Mouse (Mus musculus) heart, adult 8-10 months (tissue): ENCODE data around the gene Pon3. TPM values are rescaled to one million over a fixed set of nuclear protein-coding genes. Genes with fewer than 3 reads are reported as not detected.

Source experiments
- DNase-seq: peaks from one replicate; pipeline ENCODE4 v3.0.0; 2022; ENCODE audit warnings: low spot score
- total RNA-seq, 4 experiments: library from RNA; stranded (reverse); gene quantifications; 2 replicates each; pipeline ENCODE4 v1.2.4; 2022

The Pon3 gene
- total RNA-seq, 4 experiments from 2014 or later, result 20.0 to 29.5 (median 25.0) TPM

DNA sequence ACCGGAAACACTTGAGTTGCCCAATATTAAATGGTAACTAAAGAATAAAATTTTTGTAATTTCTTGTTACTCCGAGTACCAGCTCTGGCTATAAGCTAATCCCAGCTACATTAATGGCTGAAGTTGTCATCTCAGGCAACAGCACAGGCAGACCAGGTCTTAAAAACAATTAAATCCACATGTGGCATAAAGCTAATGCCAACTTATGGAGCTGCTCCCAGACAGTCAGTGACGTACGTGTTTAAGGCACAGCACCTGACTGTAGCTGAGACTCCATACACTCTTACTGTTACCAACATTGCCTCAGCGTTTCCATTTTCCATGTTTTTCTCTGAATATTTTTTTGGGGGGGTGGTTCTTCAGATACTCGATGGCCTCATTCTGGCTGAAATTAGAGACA lies 76.9 kb downstream of the Pon3 start:
- DNase-seq, result no peak

GRCm38 (mm10) chr6:5177967-5178891 lies 77.9 kb downstream of the Pon3 start:
- no peak for DNase-seq

DNA sequence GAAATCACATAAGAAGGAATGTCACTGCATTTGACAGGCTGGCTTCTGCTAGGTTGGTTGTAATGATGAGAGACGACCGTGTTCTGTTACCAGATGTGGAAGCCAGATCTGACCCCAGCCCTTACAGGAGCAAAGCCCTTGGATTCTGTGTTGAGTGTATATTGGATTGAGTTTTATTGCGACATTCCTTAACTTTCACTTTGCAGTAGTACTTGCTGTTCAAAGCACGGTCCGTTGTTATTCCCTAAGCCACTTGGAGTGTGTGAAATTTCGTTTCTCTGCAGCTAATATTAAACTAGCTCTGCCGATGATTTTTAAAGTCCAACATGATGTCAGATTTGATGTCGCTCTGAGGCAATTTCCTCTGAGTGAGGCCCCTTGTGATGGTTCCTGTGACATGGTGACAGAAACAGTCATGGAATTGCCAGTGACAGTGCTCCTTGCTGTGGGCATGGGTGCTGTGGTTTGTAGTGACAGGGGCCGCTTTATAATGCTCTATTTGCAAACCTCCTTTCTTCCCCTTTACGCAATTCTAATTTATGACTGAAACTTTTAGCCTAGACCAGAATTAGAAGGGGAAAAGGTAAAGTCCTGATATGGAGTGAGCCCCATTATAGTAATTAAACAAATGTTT lies 81.8 kb downstream of the Pon3 start:
- DNase-seq, result no peak

GRCm38 (mm10) chr6:5172571-5172970 lies 83.5 kb downstream of the Pon3 start:
- no peak for DNase-seq

- DNase-seq, result no peak
These were observed 84.7 kb downstream of the Pon3 start for GRCm38 (mm10) chr6:5171418-5171817.

Other genes starting within 250 kb of the Pon3 start
- not detected for gene Pon1, start 62.3 kb downstream of the Pon3 start, total RNA-seq
- gene Pon2, start 42.2 kb upstream of the Pon3 start, total RNA-seq, result 10 to 100 TPM; 15.2 to 19.9 (median 18.5) TPM
- gene Asb4, start 127.1 kb upstream of the Pon3 start, total RNA-seq, result 1 to 10 TPM; 4.6 to 7.3 (median 5.6) TPM
- 100 to 1,000 TPM; 285 to 511 (median 332) TPM for gene Pdk4, start 240.0 kb upstream of the Pon3 start, total RNA-seq